Mouse (Mus musculus): ENCODE results near the gene Cnnm3.

- TF ChIP-seq CTCF (IDR thresholded peaks at IDR 0.05; ENCODE audit: control insufficient read depth, insufficient read depth, insufficient replicate concordance, low read depth, low read length) (no peak), POLR2A (IDR thresholded peaks at IDR 0.05; ENCODE audit: control insufficient read depth, low read depth, low read length) (no peak)
These were observed 61.9 kb downstream of the Cnnm3 start for GRCm38 (mm10) chr1:36573524-36573923.

Measured in testis, adult 2 months (tissue).